ENCODE assay signal across 19 mouse cellular contexts in genomic region chr2:178208186-178208600, GRCm38 (mm10).
DNase-seq lines count a peak whose midpoint lies in the region; TF ChIP-seq lines count a peak whose summit lies in the region.
"Had no signal": no experiment of that assay in that cellular context is flagged by ENCODE, and none has a peak within 500 bp of the region (broad histone marks: within the 10 kb centered on the region; RNA-seq: fewer than 3 reads in every experiment).

No protein-coding gene starts in this region.

- H3K4me1 ChIP-seq in cortical plate, adult 2 months (ENCODE audit: control insufficient read depth, insufficient read depth, low read length): peaks cover 26% of the 10 kb centered on the region
- H3K4me1 ChIP-seq in heart, embryonic 10.5 days: peaks cover 16% of the 10 kb centered on the region; the same call in 1 of the 2 replicates
- H3K4me1 ChIP-seq: intestine, embryonic 15.5 days; neural tube, embryonic 12.5 days had no signal

- H3K4me3 ChIP-seq in cortical plate, adult 2 months (ENCODE audit: insufficient read depth, low read length): no peak overlapping the region
- no peak overlapping the region for H3K4me3 ChIP-seq in heart, embryonic 10.5 days
- H3K4me3 ChIP-seq: embryonic facial prominence, embryonic 15.5 days; intestine, embryonic 15.5 days; limb, embryonic 15.5 days; megakaryocyte, embryonic 14.5 days; neural tube, embryonic 12.5 days had no signal

- H3K36me3 ChIP-seq in heart, embryonic 10.5 days: no peaks in the 10 kb centered on the region
- H3K36me3 ChIP-seq: embryonic facial prominence, embryonic 15.5 days; intestine, embryonic 15.5 days; limb, embryonic 15.5 days; neural tube, embryonic 12.5 days had no signal

- no peaks in the 10 kb centered on the region for H3K9me3 ChIP-seq in heart, embryonic 10.5 days
- H3K9me3 ChIP-seq: embryonic facial prominence, embryonic 15.5 days; intestine, embryonic 15.5 days; limb, embryonic 15.5 days; neural tube, embryonic 12.5 days had no signal

- TF ChIP-seq POLR2A in cortical plate, adult 2 months (IDR thresholded peaks at IDR 0.05; ENCODE audit: extremely low read depth, insufficient read depth, low read length): 0 out of 2 replicates have a peak, but pooled peaks have one; percentile 39

- WGBS in heart, embryonic 10.5 days: 41% methylated on average over 5 of the region's 5 CpGs

- intact Hi-C loops in heart, postnatal 25 days (cut with DNase I): no loop called here
- intact Hi-C loops in heart, postnatal 10 days (cut with DNase I): loop anchor here (5.0 kb wide), 1 partner anchor 39 kb away; no protein-coding TSS in a partner anchor

- H3K27me3 ChIP-seq in heart, embryonic 10.5 days (ENCODE audit: insufficient read depth, poor library complexity, severe bottlenecking): peaks cover 5% of the 10 kb centered on the region; the same call in 1 of the 2 replicates
- H3K27me3 ChIP-seq: embryonic facial prominence, embryonic 15.5 days; intestine, embryonic 15.5 days; limb, embryonic 15.5 days; neural tube, embryonic 12.5 days had no signal

- peak; percentile 97 for DNase-seq in heart, adult 11 months
- no peak for DNase-seq in heart, postnatal 25 days (ENCODE audit: low spot score)
- peak; percentile 78 for DNase-seq in heart, embryonic 10.5 days (ENCODE audit: low spot score)
- peak; percentile 69 to 72 for DNase-seq in heart, postnatal 10 days
- DNase-seq in adrenal gland, postnatal 25 days: no peak
- DNase-seq in kidney, adult 11 months: no peak
- DNase-seq: adrenal gland, adult 8-10 months; B cell, adult 2 months; cerebellum, adult 11-12 months; liver, postnatal 0 days; lung, postnatal 14 days; thymus, postnatal 36 days had no signal

- peak overlapping the region; percentile 51; the same call in 1 of the 2 replicates for H3K27ac ChIP-seq in cortical plate, adult 2 months (ENCODE audit: insufficient read depth, low read length)
- H3K27ac ChIP-seq in heart, embryonic 10.5 days: peak overlapping the region; percentile 17
- H3K27ac ChIP-seq: embryonic facial prominence, embryonic 15.5 days; hindbrain, embryonic 14.5 days; intestine, embryonic 15.5 days; limb, embryonic 15.5 days; neural tube, embryonic 12.5 days had no signal

- no peak for TF ChIP-seq CTCF in cortical plate, adult 2 months (IDR thresholded peaks at IDR 0.05; ENCODE audit: extremely low read depth, insufficient read depth, low read length)

Comparison
In these comparisons a context has a peak if more than half of its experiments do, and no peak if none do; other contexts are left out.
1. DNase-seq: peak in heart, adult 11 months (single experiment), heart, embryonic 10.5 days (single experiment) and heart, postnatal 10 days (2 of 2); none in heart, postnatal 25 days (single experiment), adrenal gland, postnatal 25 days (single experiment) and kidney, adult 11 months (single experiment).